Mouse (Mus musculus): Measurements from ENCODE around the gene Smim11. TPM values are rescaled to one million over a fixed set of nuclear protein-coding genes. Genes with fewer than 3 reads are reported as not detected.

The Smim11 gene
- 35.5 and 40.7 TPM in 2 replicates for polyA plus RNA-seq (2012; rRNA removed)

GRCm38 (mm10) chr16:92300649-92301411, at the start of gene Smim11:
Smim11 (plus strand) TSS chr16:92301286.

GRCm38 (mm10) chr16:92292101-92292500, 9.0 kb upstream of the Smim11 start, which contains the start of gene Kcne2:
Kcne2 (plus strand) TSS chr16:92292389.

GRCm38 (mm10) chr16:92321341-92321740, 20.3 kb downstream of the Smim11 start, which contains the start of gene Fam243:
Fam243 (minus strand) TSS chr16:92321441.

GRCm38 (mm10) chr16:92359229-92359628, 58.1 kb downstream of the Smim11 start, which contains the start of gene Kcne1:
Kcne1 (minus strand) TSS chr16:92359468.

Other genes with a start within 250 kb of the Smim11 start
- gene Mrps6, start 243.0 kb upstream of the Smim11 start, polyA plus RNA-seq (2012; rRNA removed) = 23.0 and 33.1 TPM in 2 replicates
- gene Gm49711, start 243.0 kb upstream of the Smim11 start, polyA plus RNA-seq (2012; rRNA removed) = 0.31 TPM in 1 of 2 replicates, not detected in the other
- gene Slc5a3, start 243.0 kb upstream of the Smim11 start, polyA plus RNA-seq (2012; rRNA removed) = 2.4 and 3.1 TPM in 2 replicates
- 0.46 and 1.1 TPM in 2 replicates for gene Kcne2, start 8.9 kb upstream of the Smim11 start, polyA plus RNA-seq (2012; rRNA removed)
- gene Fam243, start 20.2 kb downstream of the Smim11 start, polyA plus RNA-seq (2012; rRNA removed) = not detected in 2 replicates
- gene Kcne1, start 58.2 kb downstream of the Smim11 start, polyA plus RNA-seq (2012; rRNA removed) = 0.89 and 1.8 TPM in 2 replicates
- gene Rcan1, start 169.6 kb downstream of the Smim11 start, polyA plus RNA-seq (2012; rRNA removed) = 8.9 and 10.1 TPM in 2 replicates
- gene Clic6, start 184.4 kb downstream of the Smim11 start, polyA plus RNA-seq (2012; rRNA removed) = 0.67 and 0.79 TPM in 2 replicates

Measured in ovary, adult 2 months (tissue).